Mouse (Mus musculus): ENCODE results near the gene Hspb2.

Hspb2 gene

GRCm38 (mm10) chr9:50750706-50751105 is 1.4 kb downstream of the Hspb2 start:
- DNase-seq (ENCODE audit: low read depth): no peak

- DNase-seq (ENCODE audit: low read depth): no peak
Measured at GRCm38 (mm10) chr9:50746214-50746677, 5.9 kb downstream of the Hspb2 start, which contains the start of gene 2310030G06Rik. Gene 2310030G06Rik (minus strand): TSS chr9:50746536.

- no peak for DNase-seq (ENCODE audit: low read depth)
Measured at GRCm38 (mm10) chr9:50745806-50746205, 6.3 kb downstream of the Hspb2 start.

- DNase-seq (ENCODE audit: low read depth): no peak
Measured at GRCm38 (mm10) chr9:50742744-50743143, 9.4 kb downstream of the Hspb2 start.

GRCm38 (mm10) chr9:50742261-50742660 is 9.9 kb downstream of the Hspb2 start:
- DNase-seq (ENCODE audit: low read depth): no peak

- DNase-seq (ENCODE audit: low read depth): no peak
Measured at GRCm38 (mm10) chr9:50740867-50741784, 11.0 kb downstream of the Hspb2 start.

- peak; percentile 75 for DNase-seq (ENCODE audit: low read depth)
Measured at GRCm38 (mm10) chr9:50738914-50739870, 13.0 kb downstream of the Hspb2 start, which contains the start of gene Dixdc1. Gene Dixdc1 (minus strand): TSS chr9:50739517.

GRCm38 (mm10) chr9:50734989-50735388 is 17.2 kb downstream of the Hspb2 start:
- DNase-seq (ENCODE audit: low read depth): no peak

- no peak for DNase-seq (ENCODE audit: low read depth)
Measured at GRCm38 (mm10) chr9:50732560-50732959, 19.6 kb downstream of the Hspb2 start.

- DNase-seq (ENCODE audit: low read depth): no peak
Measured at GRCm38 (mm10) chr9:50729600-50729999, 22.6 kb downstream of the Hspb2 start.

GRCm38 (mm10) chr9:50727925-50728651 is 24.1 kb downstream of the Hspb2 start:
- DNase-seq (ENCODE audit: low read depth): no peak

- DNase-seq (ENCODE audit: low read depth): no peak
Measured at GRCm38 (mm10) chr9:50727171-50727924, 24.8 kb downstream of the Hspb2 start.

GRCm38 (mm10) chr9:50725921-50726590 is 26.1 kb downstream of the Hspb2 start:
- no peak for DNase-seq (ENCODE audit: low read depth)

- DNase-seq (ENCODE audit: low read depth): no peak
Measured at GRCm38 (mm10) chr9:50724661-50725330, 27.4 kb downstream of the Hspb2 start.

- DNase-seq (ENCODE audit: low read depth): no peak
Measured at GRCm38 (mm10) chr9:50724147-50724546, 28.0 kb downstream of the Hspb2 start.

GRCm38 (mm10) chr9:50723406-50723805 is 28.7 kb downstream of the Hspb2 start:
- no peak for DNase-seq (ENCODE audit: low read depth)

- DNase-seq (ENCODE audit: low read depth): no peak
Measured at GRCm38 (mm10) chr9:50722451-50722911, 29.7 kb downstream of the Hspb2 start.

- DNase-seq (ENCODE audit: low read depth): no peak
Measured at GRCm38 (mm10) chr9:50721061-50721460, 31.1 kb downstream of the Hspb2 start.

GRCm38 (mm10) chr9:50718878-50719277 is 33.3 kb downstream of the Hspb2 start:
- no peak for DNase-seq (ENCODE audit: low read depth)

GRCm38 (mm10) chr9:50714188-50714587 is 38.0 kb downstream of the Hspb2 start:
- DNase-seq (ENCODE audit: low read depth): no peak

All from c-Kit-positive CD71-negative TER-119-negative erythroid progenitor cells, embryonic 14.5 days (primary cell).